Mouse (Mus musculus): ENCODE measurements around the gene Gm20929. TPM values are rescaled to one million over a fixed set of nuclear protein-coding genes. Genes with fewer than 3 reads are reported as not detected.
"Not testable (repeated sequence)": the region's sequence is repeated elsewhere in the genome, so short reads cannot be mapped to it uniquely, and the experiment has no call there.

Gm20929 gene
- total RNA-seq (2015; ENCODE audit: low replicate concordance) (not detected in 2 replicates), total RNA-seq (2017; ENCODE audit: low replicate concordance) (not detected in 2 replicates)

DNA sequence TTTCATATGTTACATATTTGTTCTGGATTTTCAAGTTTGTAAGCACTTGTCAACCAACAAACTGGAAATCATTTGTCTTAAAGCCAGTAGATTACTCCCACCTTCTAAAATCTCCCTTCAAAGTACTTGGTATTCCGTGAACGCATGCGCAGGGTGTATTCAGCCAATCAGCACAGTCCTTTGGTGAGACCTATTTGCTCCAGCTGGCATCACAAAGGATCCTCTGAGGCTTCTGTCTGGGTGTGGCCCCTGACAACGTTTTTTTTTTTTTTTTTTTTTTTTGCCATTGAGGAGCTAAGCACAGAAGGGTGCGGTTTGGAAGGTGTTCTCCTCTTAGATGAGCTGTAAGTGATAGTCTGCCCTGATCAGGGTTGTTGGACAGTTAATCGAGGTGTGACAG, at the start of gene Gm20929:
Gm20929 (plus strand) TSS at position 301 of the 400 bp plus-strand sequence.
- not testable (repeated sequence) for ATAC-seq (replicated peaks; ENCODE audit: low FRiP score, poor library complexity, severe bottlenecking)

Measured in erythroid progenitor cell, adult 5-6 weeks (primary cell).